Mouse (Mus musculus) liver, embryonic 14.5 days (tissue): ENCODE measurements around the gene Nudt22. TPM values are rescaled to one million over a fixed set of nuclear protein-coding genes. Genes with fewer than 3 reads are reported as not detected.

Experiments used
- ATAC-seq: fragments of 200-750 bp; cut with Nextera tagmentation; 2 replicates; pipeline ENCODE4 v1.8.0; 2017; ENCODE audit warnings: moderate number of reproducible peaks, mild to moderate bottlenecking, moderate library complexity; ENCODE audit not compliant: insufficient read depth
- DNase-seq, 3 experiments: peaks; one replicate each; pipeline ENCODE4 v3.0.0-alpha.2; 2012 to 2013; ENCODE audit warnings: low read depth in 3 of 3, low spot score in 3 of 3
- H3K27ac ChIP-seq: fragments of 300-500 bp; sonication (generic); 2 replicates; pipeline ENCODE4 v1.5.1; 2014; ENCODE audit warnings: moderate library complexity, mild to moderate bottlenecking, control low read depth, inconsistent platforms
- H3K27me3 ChIP-seq: fragments of 300-500 bp; sonication (generic); 2 replicates; pipeline ENCODE4 v1.6.1; 2014; ENCODE audit warnings: mild to moderate bottlenecking, low read length, moderate library complexity; ENCODE audit not compliant: control insufficient read depth, insufficient read depth
- H3K36me3 ChIP-seq: fragments of 300-500 bp; sonication (generic); replicated peaks from 2 replicates; pipeline ENCODE4 v1.6.1; 2014; ENCODE audit warnings: low read depth; ENCODE audit not compliant: control insufficient read depth, insufficient read depth
- H3K4me1 ChIP-seq, 2 experiments: fragments of 200-500 bp in 1 of 2; fragments of 300-500 bp in 1 of 2; sonication (generic) in 1 of 2; replicated peaks; 2 replicates each; pipeline ENCODE4 v1.6.1; 2012 to 2014; ENCODE audit warnings: antibody characterized with exemption in 1 of 2, inconsistent platforms in 1 of 2, low read length in 1 of 2; ENCODE audit not compliant: control insufficient read depth in 2 of 2, insufficient read depth in 2 of 2
- H3K4me2 ChIP-seq: fragments of 300-500 bp; sonication (generic); 2 replicates; pipeline ENCODE4 v1.6.1; 2014; ENCODE audit warnings: low read depth, mild to moderate bottlenecking, control low read depth, moderate library complexity
- H3K4me3 ChIP-seq, 2 experiments: fragments of 200-500 bp in 1 of 2; fragments of 300-500 bp in 1 of 2; sonication (generic) in 1 of 2; 2 replicates each; pipeline ENCODE4 v1.5.1; 2012 to 2014; ENCODE audit warnings: low read depth in 2 of 2, low read length in 2 of 2, mild to moderate bottlenecking in 2 of 2, control low read depth in 1 of 2, inconsistent platforms in 1 of 2, moderate library complexity in 1 of 2; ENCODE audit not compliant: insufficient read depth in 1 of 2
- H3K9ac ChIP-seq: fragments of 300-500 bp; sonication (generic); replicated peaks from 2 replicates; pipeline ENCODE4 v1.6.1; 2014; ENCODE audit warnings: mild to moderate bottlenecking, control low read depth, moderate library complexity
- H3K9me3 ChIP-seq: fragments of 300-500 bp; sonication (generic); 2 replicates; pipeline ENCODE4 v1.6.1; 2016; ENCODE audit warnings: low read length, mixed read lengths; ENCODE audit not compliant: control insufficient read depth
- CTCF ChIP-seq: IDR thresholded peaks from 2 replicates; pipeline ENCODE4 v1.5.1; 2016; ENCODE audit warnings: antibody characterized with exemption, low read depth, control low read depth
- EP300 ChIP-seq: IDR thresholded peaks from 2 replicates; pipeline ENCODE4 v1.6.1; 2016; ENCODE audit warnings: antibody characterized with exemption, low read depth
- WGBS: fragments of 180-500 bp; shearing (Covaris S2); extraction: QIAGEN DNeasy Blood & Tissue Kit; methylation state at CpG from one replicate; pipeline ENCODE4 v1.1.7; 2014; ENCODE audit not compliant: insufficient replicate concordance; 5-methylcytosine and 5-hydroxymethylcytosine counted together
- polyA plus RNA-seq, 2 experiments: library from polyadenylated mRNA; depleted of rRNA in 1 of 2; stranded (reverse) in 1 of 2; unstranded in 1 of 2; fragments of >200 nt; fragmentation: Nextera tagmentation in 1 of 2; extraction: Ambion mirVana in 1 of 2; gene quantifications; 2 replicates each; pipeline versions ENCODE4 v1.2.1 to v1.2.3; 2012 to 2014

Nudt22 gene
- polyA plus RNA-seq, 2 experiments = 6.8 to 9.7 TPM

- peaks cover 12 to 25% of the 10 kb centered on the region in 2 experiments for H3K4me1 ChIP-seq
- H3K9me3 ChIP-seq = no peaks in the 10 kb centered on the region
- H3K36me3 ChIP-seq = peaks cover 6% of the 10 kb centered on the region
- TF ChIP-seq CTCF (no peak), EP300 (no peak)
- no peak for ATAC-seq
- 71% methylated on average over 13 of the region's 13 CpGs for WGBS
- peak overlapping the region; percentile 63 for H3K27ac ChIP-seq
- DNase-seq = no peak
- H3K4me3 ChIP-seq = peak overlapping the region; percentile 5 to 83; a peak in 3 of 4 replicates
- peak overlapping the region; percentile 90 for H3K4me2 ChIP-seq
- no peak overlapping the region; the same call in 1 of the 2 replicates for H3K9ac ChIP-seq
- H3K27me3 ChIP-seq = no peaks in the 10 kb centered on the region
Measured at GRCm38 (mm10) chr19:6977759-6978638, 17.9 kb downstream of the Nudt22 start.

GRCm38 (mm10) chr19:6975537-6976521 lies 20.1 kb downstream of the Nudt22 start, which contains the start of gene Plcb3:
Gene Plcb3 (minus strand): TSS chr19:6976470.
- Histone ChIP-seq H3K9ac (peak within 1 kb of the TSS; percentile 81), H3K9me3 (no peaks in the 10 kb centered on the region), H3K4me2 (peak within 1 kb of the TSS; percentile 96), H3K36me3 (peaks cover 6% of the 10 kb centered on the region), H3K27me3 (no peaks in the 10 kb centered on the region), H3K4me1 (peaks cover 14 to 25% of the 10 kb centered on the region in 2 experiments), H3K27ac (peak within 1 kb of the TSS; percentile 72), H3K4me3 (peak within 1 kb of the TSS; percentile 71 to 77)
- WGBS = under 1% methylated on average over 16 of the region's 16 CpGs
- TF ChIP-seq EP300 = 0 out of 2 replicates have a peak, but pooled peaks have one; percentile 7
- TF ChIP-seq CTCF = peak; percentile 43
- DNase-seq = no peak
- ATAC-seq = no peak

GRCm38 (mm10) chr19:6974211-6975205 lies 21.4 kb downstream of the Nudt22 start, which contains the start of gene Ppp1r14b:
Gene Ppp1r14b (plus strand): TSS chr19:6974968.
- ATAC-seq (peak; percentile 65), DNase-seq (peak; percentile 75 to 85 (median 75))
- WGBS = under 1% methylated on average over 68 of the region's 84 CpGs
- TF ChIP-seq EP300 (no peak), CTCF (peak; percentile 25; the same call in 1 of the 2 replicates)
- peak within 1 kb of the TSS; percentile 81 for H3K9ac ChIP-seq
- peak within 1 kb of the TSS; percentile 96 for H3K4me2 ChIP-seq
- peak within 1 kb of the TSS; percentile 71 to 94 for H3K4me3 ChIP-seq
- no peaks in the 10 kb centered on the region for H3K27me3 ChIP-seq
- peaks cover 26 to 35% of the 10 kb centered on the region in 2 experiments for H3K4me1 ChIP-seq
- no peaks in the 10 kb centered on the region for H3K9me3 ChIP-seq
- peaks cover 6% of the 10 kb centered on the region for H3K36me3 ChIP-seq
- H3K27ac ChIP-seq = peak within 1 kb of the TSS; percentile 72
